Mouse (Mus musculus) olfactory bulb, adult 2 months (tissue): Measurements from ENCODE around the gene Cdkal1.

Source experiments
- CTCF ChIP-seq: fragments of 200-500 bp; IDR thresholded peaks from 2 replicates; pipeline ENCODE4 v1.5.1; 2012; ENCODE audit warnings: low read depth, mild to moderate bottlenecking, low read length, moderate library complexity; ENCODE audit not compliant: insufficient read depth
- POLR2A ChIP-seq: fragments of 200-500 bp; IDR thresholded peaks from 2 replicates; pipeline ENCODE4 v1.6.1; 2012; ENCODE audit warnings: mild to moderate bottlenecking, low read depth, low read length, moderate library complexity; ENCODE audit not compliant: insufficient read depth

- TF ChIP-seq POLR2A (no peak), CTCF (no peak)
Measured at GRCm38 (mm10) chr13:29202562-29202961, 652.9 kb downstream of the Cdkal1 start.
